Mouse (Mus musculus) embryonic facial prominence, embryonic 15.5 days (tissue): Measurements from ENCODE around the gene Mrps7. TPM values are rescaled to one million over a fixed set of nuclear protein-coding genes. Genes with fewer than 3 reads are reported as not detected.

ENCODE experiments used
- ATAC-seq: fragments of 200-750 bp; cut with Nextera tagmentation; 2 replicates; pipeline ENCODE4 v1.8.0; 2017; ENCODE audit warnings: low read depth, moderate TSS enrichment; ENCODE audit not compliant: insufficient number of reproducible peaks, low FRiP score, low TSS enrichment
- H3K27ac ChIP-seq: fragments of 300-500 bp; sonication (generic); replicated peaks from 2 replicates; pipeline ENCODE4 v1.5.1; 2015; ENCODE audit warnings: mild to moderate bottlenecking, inconsistent platforms
- H3K27me3 ChIP-seq: fragments of 300-500 bp; sonication (generic); 2 replicates; pipeline ENCODE4 v1.6.1; 2015; ENCODE audit warnings: inconsistent platforms
- H3K36me3 ChIP-seq: fragments of 300-500 bp; sonication (generic); 2 replicates; pipeline ENCODE4 v1.6.1; 2015; ENCODE audit warnings: mild to moderate bottlenecking, inconsistent platforms
- H3K4me1 ChIP-seq: fragments of 300-500 bp; sonication (generic); 2 replicates; pipeline ENCODE4 v1.6.1; 2015; ENCODE audit warnings: inconsistent platforms
- H3K4me2 ChIP-seq: fragments of 300-500 bp; sonication (generic); replicated peaks from 2 replicates; pipeline ENCODE4 v1.6.1; 2015; ENCODE audit warnings: mild to moderate bottlenecking, inconsistent platforms
- H3K4me3 ChIP-seq: fragments of 300-500 bp; sonication (generic); replicated peaks from 2 replicates; pipeline ENCODE4 v1.5.1; 2015; ENCODE audit warnings: mild to moderate bottlenecking, inconsistent platforms
- H3K9ac ChIP-seq: fragments of 300-500 bp; sonication (generic); 2 replicates; pipeline ENCODE4 v1.6.1; 2015; ENCODE audit warnings: inconsistent platforms
- H3K9me3 ChIP-seq: fragments of 300-500 bp; sonication (generic); replicated peaks from 2 replicates; pipeline ENCODE4 v1.6.1; 2016; ENCODE audit warnings: inconsistent platforms
- WGBS: fragments of 180-500 bp; shearing (Covaris S2); methylation state at CpG from one replicate; pipeline ENCODE4 v1.1.7; 2015; 5-methylcytosine and 5-hydroxymethylcytosine counted together
- polyA plus RNA-seq: library from polyadenylated mRNA; unstranded; fragments of >200 nt; fragmentation: Nextera tagmentation; extraction: Ambion mirVana; gene quantifications from 2 replicates; pipeline ENCODE4 v1.2.1, GENCODE M21; 2015

Gene Mrps7
- polyA plus RNA-seq, 1 experiment from 2014 or later: 82.4 TPM

GRCm38 (mm10) chr11:115609576-115609975 lies 5.9 kb downstream of the Mrps7 start:
- H3K4me2 ChIP-seq: no peak overlapping the region
- WGBS: 60% methylated on average over 3 of the region's 3 CpGs
- no peak overlapping the region for H3K27ac ChIP-seq
- peaks cover 33% of the 10 kb centered on the region for H3K4me1 ChIP-seq
- ATAC-seq: no peak
- peaks cover 43% of the 10 kb centered on the region for H3K36me3 ChIP-seq
- H3K4me3 ChIP-seq: no peak overlapping the region
- no peaks in the 10 kb centered on the region for H3K27me3 ChIP-seq
- H3K9ac ChIP-seq: no peak overlapping the region
- no peaks in the 10 kb centered on the region for H3K9me3 ChIP-seq

GRCm38 (mm10) chr11:115611173-115611572 lies 7.4 kb downstream of the Mrps7 start:
- Histone ChIP-seq H3K9me3 (no peaks in the 10 kb centered on the region), H3K4me2 (no peak overlapping the region), H3K4me1 (peaks cover 21% of the 10 kb centered on the region), H3K27me3 (no peaks in the 10 kb centered on the region), H3K36me3 (peaks cover 44% of the 10 kb centered on the region), H3K9ac (no peak overlapping the region), H3K27ac (no peak overlapping the region), H3K4me3 (0 out of 2 replicates have a peak overlapping the region, but pooled peaks have one; percentile 72)
- WGBS: 60% methylated on average over 6 of the region's 6 CpGs
- no peak for ATAC-seq

GRCm38 (mm10) chr11:115612059-115612409 lies 8.3 kb downstream of the Mrps7 start:
- peak overlapping the region; percentile 87 for H3K4me2 ChIP-seq
- peak overlapping the region; percentile 72 for H3K4me3 ChIP-seq
- H3K9ac ChIP-seq: peak overlapping the region; percentile 61
- 1% methylated on average over 13 of the region's 13 CpGs for WGBS
- H3K36me3 ChIP-seq: peaks cover 36% of the 10 kb centered on the region
- H3K27ac ChIP-seq: peak overlapping the region; percentile 93
- H3K9me3 ChIP-seq: no peaks in the 10 kb centered on the region
- H3K4me1 ChIP-seq: peaks cover 21% of the 10 kb centered on the region
- H3K27me3 ChIP-seq: no peaks in the 10 kb centered on the region
- ATAC-seq: no peak

GRCm38 (mm10) chr11:115612410-115613137 lies 8.8 kb downstream of the Mrps7 start, which contains the start of gene Mif4gd:
Mif4gd (minus strand) TSS chr11:115612969.
- H3K27ac ChIP-seq: peak within 1 kb of the TSS; percentile 93
- WGBS: under 1% methylated on average over 78 of the region's 80 CpGs
- no peaks in the 10 kb centered on the region for H3K27me3 ChIP-seq
- peak; percentile 80 for ATAC-seq
- no peaks in the 10 kb centered on the region for H3K9me3 ChIP-seq
- H3K4me2 ChIP-seq: peak within 1 kb of the TSS; percentile 87
- H3K4me3 ChIP-seq: peak within 1 kb of the TSS; percentile 72
- peaks cover 35% of the 10 kb centered on the region for H3K36me3 ChIP-seq
- peaks cover 21% of the 10 kb centered on the region for H3K4me1 ChIP-seq
- H3K9ac ChIP-seq: peak within 1 kb of the TSS; percentile 61

GRCm38 (mm10) chr11:115613138-115613945 lies 9.6 kb downstream of the Mrps7 start:
- Histone ChIP-seq H3K9ac (peak overlapping the region; percentile 61), H3K4me3 (peak overlapping the region; percentile 72), H3K9me3 (no peaks in the 10 kb centered on the region), H3K4me2 (peak overlapping the region; percentile 87), H3K27me3 (no peaks in the 10 kb centered on the region), H3K36me3 (peaks cover 30% of the 10 kb centered on the region), H3K27ac (peak overlapping the region; percentile 93), H3K4me1 (peaks cover 21% of the 10 kb centered on the region)
- ATAC-seq: no peak; the same call in 1 of the 2 replicates
- WGBS: under 1% methylated on average over 16 of the region's 16 CpGs

GRCm38 (mm10) chr11:115614346-115615107 lies 10.8 kb downstream of the Mrps7 start:
- WGBS: 76% methylated on average over 10 of the region's 10 CpGs
- no peak for ATAC-seq
- no peak overlapping the region for H3K4me3 ChIP-seq
- H3K36me3 ChIP-seq: peaks cover 25% of the 10 kb centered on the region
- no peak overlapping the region for H3K9ac ChIP-seq
- no peaks in the 10 kb centered on the region for H3K27me3 ChIP-seq
- no peaks in the 10 kb centered on the region for H3K9me3 ChIP-seq
- no peak overlapping the region for H3K4me2 ChIP-seq
- no peak overlapping the region for H3K27ac ChIP-seq
- peaks cover 21% of the 10 kb centered on the region for H3K4me1 ChIP-seq

- no peak for ATAC-seq
- 82% methylated on average over 15 of the region's 15 CpGs for WGBS
- Histone ChIP-seq H3K9me3 (no peaks in the 10 kb centered on the region), H3K27me3 (no peaks in the 10 kb centered on the region), H3K9ac (no peak overlapping the region), H3K4me3 (no peak overlapping the region), H3K36me3 (peaks cover 30% of the 10 kb centered on the region), H3K27ac (no peak overlapping the region), H3K4me1 (peaks cover 21% of the 10 kb centered on the region), H3K4me2 (no peak overlapping the region)
Measured at GRCm38 (mm10) chr11:115615108-115615825, 11.5 kb downstream of the Mrps7 start.

- no peaks in the 10 kb centered on the region for H3K27me3 ChIP-seq
- H3K27ac ChIP-seq: no peak overlapping the region
- peaks cover 37% of the 10 kb centered on the region for H3K36me3 ChIP-seq
- H3K9me3 ChIP-seq: no peaks in the 10 kb centered on the region
- H3K4me1 ChIP-seq: peaks cover 21% of the 10 kb centered on the region
- H3K4me3 ChIP-seq: no peak overlapping the region
- H3K4me2 ChIP-seq: no peak overlapping the region
- no peak overlapping the region for H3K9ac ChIP-seq
- ATAC-seq: no peak
- WGBS: 89% methylated on average over 6 of the region's 6 CpGs
Measured at GRCm38 (mm10) chr11:115615875-115616274, 12.2 kb downstream of the Mrps7 start.

- WGBS: 80% methylated on average over 7 of the region's 7 CpGs
- ATAC-seq: no peak
- Histone ChIP-seq H3K4me2 (no peak overlapping the region), H3K36me3 (peaks cover 41% of the 10 kb centered on the region), H3K27me3 (no peaks in the 10 kb centered on the region), H3K9ac (no peak overlapping the region), H3K4me1 (peaks cover 20% of the 10 kb centered on the region), H3K9me3 (no peaks in the 10 kb centered on the region), H3K4me3 (no peak overlapping the region), H3K27ac (no peak overlapping the region)
Measured at GRCm38 (mm10) chr11:115616371-115616770, 12.6 kb downstream of the Mrps7 start.

GRCm38 (mm10) chr11:115616893-115617292 lies 13.2 kb downstream of the Mrps7 start:
- Histone ChIP-seq H3K27ac (no peak overlapping the region), H3K4me2 (no peak overlapping the region), H3K36me3 (peaks cover 41% of the 10 kb centered on the region), H3K4me1 (peaks cover 15% of the 10 kb centered on the region), H3K9ac (no peak overlapping the region), H3K27me3 (no peaks in the 10 kb centered on the region), H3K9me3 (no peaks in the 10 kb centered on the region), H3K4me3 (no peak overlapping the region)
- ATAC-seq: no peak
- WGBS: 77% methylated on average over 6 of the region's 6 CpGs
